Mouse (Mus musculus) MEL (cell line): ENCODE measurements around the gene Npcd. TPM values are rescaled to one million over a fixed set of nuclear protein-coding genes. Genes with fewer than 3 reads are reported as not detected.

ENCODE experiments used
- DNase-seq: peaks from one replicate; pipeline ENCODE4 v3.0.0; 2011; ENCODE audit warnings: low read depth, low spot score
- H3K27ac ChIP-seq: 2 replicates; pipeline ENCODE4 v1.5.1; 2012; ENCODE audit warnings: low read depth, mild to moderate bottlenecking, control low read depth, low read length, moderate library complexity; ENCODE audit not compliant: control insufficient read depth
- H3K27me3 ChIP-seq, 2 experiments: fragments of 150-350 bp in 1 of 2; sonication (generic) in 1 of 2; 2 replicates each; pipeline ENCODE4 v1.6.1; 2012; ENCODE audit warnings: low read length in 2 of 2, mild to moderate bottlenecking in 2 of 2, improper control_type of control experiment in 1 of 2, moderate library complexity in 1 of 2; ENCODE audit not compliant: insufficient read depth in 2 of 2, control insufficient read depth in 1 of 2
- H3K36me3 ChIP-seq, 2 experiments: 2 replicates each; pipeline ENCODE4 v1.6.1; 2012 to 2014; ENCODE audit warnings: low read length in 2 of 2, improper control_type of control experiment in 1 of 2, inconsistent platforms in 1 of 2, mild to moderate bottlenecking in 1 of 2; ENCODE audit not compliant: insufficient read depth in 2 of 2, control insufficient read depth in 1 of 2
- H3K4me1 ChIP-seq, 2 experiments: fragments of 150-350 bp in 1 of 2; sonication (generic) in 1 of 2; 2 replicates each; pipeline ENCODE4 v1.6.1; 2012; ENCODE audit warnings: low read length in 2 of 2, improper control_type of control experiment in 1 of 2, mild to moderate bottlenecking in 1 of 2; ENCODE audit not compliant: insufficient read depth in 2 of 2, control insufficient read depth in 1 of 2
- H3K4me3 ChIP-seq, 2 experiments: fragments of 150-350 bp in 1 of 2; sonication (generic) in 1 of 2; 2 replicates each; pipeline ENCODE4 v1.5.1; 2012; ENCODE audit warnings: low read depth in 2 of 2, low read length in 2 of 2, mild to moderate bottlenecking in 2 of 2, moderate library complexity in 2 of 2, control low read depth in 1 of 2, improper control_type of control experiment in 1 of 2; ENCODE audit not compliant: control insufficient read depth in 1 of 2, insufficient read depth in 1 of 2
- H3K79me2 ChIP-seq: 2 replicates; pipeline ENCODE4 v1.6.1; 2012; ENCODE audit warnings: mild to moderate bottlenecking, low read length, moderate library complexity; ENCODE audit not compliant: control insufficient read depth, poor library complexity, insufficient read depth
- H3K9ac ChIP-seq: 2 replicates; pipeline ENCODE4 v1.6.1; 2012; ENCODE audit warnings: low read depth, mild to moderate bottlenecking, control low read depth, low read length, moderate library complexity; ENCODE audit not compliant: control insufficient read depth, poor library complexity, severe bottlenecking
- H3K9me3 ChIP-seq: fragments of 150-350 bp; sonication (generic); replicated peaks from 2 replicates; pipeline ENCODE4 v1.6.1; 2012; ENCODE audit warnings: mild to moderate bottlenecking, low read length, improper control_type of control experiment, moderate library complexity; ENCODE audit not compliant: insufficient read depth
- BHLHE40 ChIP-seq: IDR thresholded peaks from 2 replicates; pipeline ENCODE4 v1.6.1; 2012; ENCODE audit warnings: low read depth, mild to moderate bottlenecking, inconsistent platforms, low read length, improper control_type of control experiment, borderline replicate concordance
- CHD1 ChIP-seq: IDR thresholded peaks from 2 replicates; pipeline ENCODE4 v1.6.1; 2012; ENCODE audit warnings: low read depth, mild to moderate bottlenecking, inconsistent platforms, low read length, improper control_type of control experiment
- CHD2 ChIP-seq: IDR thresholded peaks from 2 replicates; pipeline ENCODE4 v1.6.1; 2011; ENCODE audit warnings: low read length, improper control_type of control experiment
- GABPA ChIP-seq: IDR thresholded peaks from 2 replicates; pipeline ENCODE4 v1.6.1; 2012; ENCODE audit warnings: low read depth, mild to moderate bottlenecking, inconsistent platforms, low read length, improper control_type of control experiment, moderate library complexity
- GATA1 ChIP-seq: IDR thresholded peaks from 2 replicates; pipeline ENCODE4 v1.6.1; 2011; ENCODE audit warnings: low read depth, low read length, improper control_type of control experiment
- JUND ChIP-seq: IDR thresholded peaks from 2 replicates; pipeline ENCODE4 v1.6.1; 2011; ENCODE audit warnings: low read depth, mild to moderate bottlenecking, improper control_type of control experiment, low read length
- MAFK ChIP-seq: IDR thresholded peaks from 2 replicates; pipeline ENCODE4 v1.6.1; 2011; ENCODE audit warnings: low read depth, mild to moderate bottlenecking, low read length, improper control_type of control experiment, borderline replicate concordance
- MAX ChIP-seq: IDR thresholded peaks from 2 replicates; pipeline ENCODE4 v1.6.1; 2011; ENCODE audit warnings: low read length, improper control_type of control experiment
- MAZ ChIP-seq: IDR thresholded peaks from 2 replicates; pipeline ENCODE4 v1.6.1; 2012; ENCODE audit warnings: low read depth, mild to moderate bottlenecking, inconsistent platforms, low read length, improper control_type of control experiment
- MEF2A ChIP-seq: IDR thresholded peaks from 2 replicates; pipeline ENCODE4 v1.6.1; 2014; ENCODE audit warnings: low read depth, mild to moderate bottlenecking, inconsistent platforms, low read length, improper control_type of control experiment; ENCODE audit not compliant: poor library complexity, insufficient replicate concordance, severe bottlenecking; ENCODE audit errors: extremely low read depth
- MXI1 ChIP-seq: IDR thresholded peaks from 2 replicates; pipeline ENCODE4 v1.6.1; 2011; ENCODE audit warnings: mild to moderate bottlenecking, low read depth, low read length, improper control_type of control experiment
- MYB ChIP-seq: IDR thresholded peaks from 2 replicates; pipeline ENCODE4 v1.6.1; 2011; ENCODE audit warnings: mild to moderate bottlenecking, low read depth, low read length, improper control_type of control experiment
- MYC ChIP-seq: IDR thresholded peaks from 2 replicates; pipeline ENCODE4 v1.6.1; 2011; ENCODE audit warnings: low read depth, mild to moderate bottlenecking, low read length, improper control_type of control experiment, moderate library complexity
- NELFE ChIP-seq: IDR thresholded peaks from 2 replicates; pipeline ENCODE4 v1.6.1; 2011; ENCODE audit warnings: low read depth, low read length, improper control_type of control experiment
- NRF1 ChIP-seq: IDR thresholded peaks from 2 replicates; pipeline ENCODE4 v1.6.1; 2014; ENCODE audit warnings: low read depth, mild to moderate bottlenecking, inconsistent platforms, low read length, improper control_type of control experiment, moderate library complexity; ENCODE audit not compliant: poor library complexity, insufficient read depth, severe bottlenecking
- POLR2A ChIP-seq, 2 experiments: IDR thresholded peaks; 2 replicates each; pipeline ENCODE4 v1.6.1; 2011 to 2012; ENCODE audit warnings: low read length in 2 of 2, mild to moderate bottlenecking in 2 of 2, control low read depth in 1 of 2, improper control_type of control experiment in 1 of 2, low read depth in 1 of 2, moderate library complexity in 1 of 2; ENCODE audit not compliant: control insufficient read depth in 1 of 2, insufficient read depth in 1 of 2, poor library complexity in 1 of 2
- POLR2AphosphoS5 ChIP-seq: IDR thresholded peaks from 2 replicates; pipeline ENCODE4 v1.6.1; 2012; ENCODE audit warnings: low read depth, borderline replicate concordance, mild to moderate bottlenecking, inconsistent platforms, low read length, moderate library complexity, mixed read lengths
- RAD21 ChIP-seq: IDR thresholded peaks from 2 replicates; pipeline ENCODE4 v1.6.1; 2011; ENCODE audit warnings: mild to moderate bottlenecking, low read depth, low read length, improper control_type of control experiment
- RCOR1 ChIP-seq: IDR thresholded peaks from 2 replicates; pipeline ENCODE4 v1.6.1; 2012; ENCODE audit warnings: low read depth, mild to moderate bottlenecking, inconsistent platforms, low read length, improper control_type of control experiment
- SIN3A ChIP-seq: IDR thresholded peaks from 2 replicates; pipeline ENCODE4 v1.6.1; 2012; ENCODE audit warnings: low read length, improper control_type of control experiment, inconsistent platforms
- SMC3 ChIP-seq: IDR thresholded peaks from 2 replicates; pipeline ENCODE4 v1.6.1; 2011; ENCODE audit warnings: low read depth, low read length, improper control_type of control experiment
- UBTF ChIP-seq: IDR thresholded peaks from 2 replicates; pipeline ENCODE4 v1.6.1; 2012; ENCODE audit warnings: low read depth, mild to moderate bottlenecking, inconsistent platforms, low read length, improper control_type of control experiment, moderate library complexity, borderline replicate concordance; ENCODE audit not compliant: insufficient read depth
- USF1 ChIP-seq: IDR thresholded peaks from 2 replicates; pipeline ENCODE4 v1.6.1; 2014; ENCODE audit warnings: low read depth, mild to moderate bottlenecking, inconsistent platforms, low read length, improper control_type of control experiment, moderate library complexity
- USF2 ChIP-seq, 2 experiments: IDR thresholded peaks; 2 replicates each; pipeline ENCODE4 v1.6.1; 2011 to 2012; ENCODE audit warnings: improper control_type of control experiment in 2 of 2, low read length in 2 of 2, borderline replicate concordance in 1 of 2, inconsistent platforms in 1 of 2, low read depth in 1 of 2, mild to moderate bottlenecking in 1 of 2; ENCODE audit not compliant: insufficient read depth in 1 of 2
- ZC3H11A ChIP-seq: IDR thresholded peaks from 2 replicates; pipeline ENCODE4 v1.6.1; 2012; ENCODE audit warnings: low read depth, mild to moderate bottlenecking, inconsistent platforms, low read length, improper control_type of control experiment
- ZKSCAN1 ChIP-seq: IDR thresholded peaks from 2 replicates; pipeline ENCODE4 v1.6.1; 2012; ENCODE audit warnings: low read depth, mild to moderate bottlenecking, inconsistent platforms, low read length, improper control_type of control experiment, moderate library complexity
- ZMIZ1 ChIP-seq: IDR thresholded peaks from 2 replicates; pipeline ENCODE4 v1.6.1; 2012; ENCODE audit warnings: low read depth, mild to moderate bottlenecking, inconsistent platforms, low read length, improper control_type of control experiment, moderate library complexity
- polyA plus RNA-seq, 2 experiments: library from polyadenylated mRNA; stranded (reverse) in 1 of 2; unstranded in 1 of 2; fragments of >175 nt in 1 of 2; fragments of >200 nt in 1 of 2; gene quantifications; 2 replicates each; pipeline versions ENCODE4 v1.2.1 to v1.2.4; 2012; ENCODE audit warnings: low replicate concordance in 2 of 2, low read depth in 1 of 2; ENCODE audit not compliant: insufficient read length in 2 of 2, insufficient read depth in 1 of 2, missing spikeins in 1 of 2
- total RNA-seq: library from RNA; depleted of rRNA; stranded (reverse); fragments of 300-350 nt; gene quantifications from 2 replicates; pipeline ENCODE4 v1.2.3, GENCODE M21; 2012

Npcd gene
- total and polyA plus RNA-seq, 3 experiments = not detected

DNA sequence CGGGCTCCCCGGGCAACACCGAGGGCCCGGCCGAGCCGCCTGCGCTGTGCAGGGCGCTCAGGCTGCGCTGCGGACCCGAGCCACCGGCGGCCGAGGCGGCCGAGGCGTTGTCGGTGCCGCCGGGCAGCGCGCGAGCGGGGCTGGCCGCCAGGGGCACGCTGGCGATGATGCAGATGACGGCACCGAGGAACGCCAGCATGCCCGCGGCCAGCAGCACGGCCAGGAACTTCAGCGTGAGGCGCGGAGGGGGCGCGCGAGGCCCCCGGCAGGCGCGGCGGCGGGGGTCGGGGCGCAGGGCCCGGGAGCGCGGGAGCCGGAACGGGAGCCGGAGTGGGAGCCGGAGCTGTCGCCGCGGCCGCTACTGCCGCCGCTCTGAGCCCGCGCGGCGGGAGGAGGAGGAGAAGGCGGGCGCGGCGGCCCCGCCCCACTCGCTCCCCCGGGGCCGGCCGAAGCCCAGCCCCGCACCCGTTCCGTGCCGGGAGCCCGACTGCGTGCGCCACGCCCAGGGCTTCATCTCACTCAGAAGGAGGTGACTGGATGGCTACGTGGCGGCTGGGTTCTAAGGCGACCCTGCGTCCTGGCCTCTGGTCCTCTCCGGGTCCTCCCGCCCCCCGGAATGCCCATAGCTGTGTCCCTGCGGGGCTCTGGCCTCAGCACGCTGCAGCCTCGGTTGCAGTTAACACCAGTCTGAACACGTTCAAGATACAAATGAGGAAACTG is 29.5 kb downstream of the Npcd start, which contains the start of gene Nptxr:
Gene Nptxr, minus strand, starts transcription at position 415 of the 720 bp plus-strand sequence.
- no peaks in the 10 kb centered on the region for H3K9me3 ChIP-seq
- H3K4me3 ChIP-seq = no peak within 1 kb of the TSS
- no peaks in the 10 kb centered on the region; a peak in 1 of 4 replicates for H3K27me3 ChIP-seq
- TF ChIP-seq MYB (no peak), GATA1 (no peak), CHD1 (no peak), POLR2AphosphoS5 (no peak), JUND (no peak), USF1 (no peak), POLR2A (IDR thresholded peaks at IDR 0.05; ENCODE audit: control insufficient read depth in 1 of 2, insufficient read depth in 1 of 2, low read depth in 1 of 2, low read length in 2 of 2, poor library complexity in 1 of 2) (no peak), USF2 (IDR thresholded peaks at IDR 0.05; ENCODE audit: borderline replicate concordance in 1 of 2, insufficient read depth in 1 of 2, low read depth in 1 of 2, low read length in 2 of 2) (no peak), MXI1 (no peak), SMC3 (no peak), RCOR1 (no peak), BHLHE40 (no peak), NELFE (no peak), MAX (no peak), MAZ (no peak), MEF2A (no peak), ZMIZ1 (no peak), ZKSCAN1 (no peak)
- TF ChIP-seq, all 39 proteins: peak for 0
- H3K27ac ChIP-seq = no peak within 1 kb of the TSS
- H3K36me3 ChIP-seq = no peaks in the 10 kb centered on the region
- no peak within 1 kb of the TSS for H3K9ac ChIP-seq
- DNase-seq = no peak
- H3K4me1 ChIP-seq = no peaks in the 10 kb centered on the region
- no peaks in the 10 kb centered on the region for H3K79me2 ChIP-seq

DNA sequence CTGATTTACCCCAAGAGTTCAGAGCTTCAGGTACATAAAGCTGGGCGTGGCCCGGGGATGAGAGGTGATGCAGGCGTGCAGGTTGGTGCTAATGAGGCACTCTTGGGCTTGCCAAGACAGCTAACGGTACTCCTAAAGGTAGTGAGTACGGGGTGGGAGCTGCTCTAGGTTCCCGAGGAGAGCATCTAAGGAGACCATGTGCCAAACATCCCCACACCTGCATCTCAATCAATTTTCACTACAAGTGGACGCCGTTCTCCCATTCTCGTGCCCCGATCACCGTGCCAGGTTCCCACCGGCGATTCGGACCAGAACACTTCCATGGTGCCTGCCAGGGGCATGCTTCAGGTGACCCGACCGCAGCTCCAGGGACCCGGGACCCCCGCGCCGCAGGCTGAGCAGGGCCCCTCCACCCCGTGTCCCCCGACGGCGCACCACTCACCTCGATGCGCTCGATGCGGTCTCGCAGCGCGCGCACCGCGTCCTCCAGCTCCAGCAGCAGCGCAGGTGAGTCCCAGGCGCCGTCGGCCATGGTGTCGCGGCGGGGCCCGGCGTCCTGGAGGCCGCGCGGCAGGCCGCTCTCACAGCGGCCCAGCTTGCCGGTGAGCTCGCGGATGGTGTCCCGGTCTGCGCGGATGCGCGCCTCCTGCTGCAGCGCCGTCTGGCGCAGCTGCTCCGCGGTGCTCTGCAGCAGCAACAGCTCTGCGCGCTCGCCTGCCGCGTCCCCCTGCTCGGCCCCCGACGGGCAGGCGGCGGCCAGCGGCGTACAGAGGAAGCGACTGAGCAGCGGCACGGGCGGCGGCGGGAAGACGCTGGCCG is 30.3 kb downstream of the Npcd start:
- H3K4me3 ChIP-seq = no peak overlapping the region
- no peaks in the 10 kb centered on the region for H3K36me3 ChIP-seq
- no peaks in the 10 kb centered on the region for H3K79me2 ChIP-seq
- no peaks in the 10 kb centered on the region for H3K9me3 ChIP-seq
- DNase-seq = no peak
- no peaks in the 10 kb centered on the region for H3K4me1 ChIP-seq
- no peak overlapping the region for H3K9ac ChIP-seq
- H3K27me3 ChIP-seq = peaks cover 0 to 2% of the 10 kb centered on the region in 2 experiments; a peak in 1 of 4 replicates
- H3K27ac ChIP-seq = no peak overlapping the region
- no peak for TF ChIP-seq GATA1
- no peak for TF ChIP-seq NRF1
- TF ChIP-seq MEF2A = no peak
- no peak for TF ChIP-seq MAX
- no peak for TF ChIP-seq CHD1
- no peak for TF ChIP-seq RAD21
- TF ChIP-seq CHD2 = no peak
- TF ChIP-seq MAFK = no peak
- no peak for TF ChIP-seq SIN3A
- TF ChIP-seq UBTF = no peak
- no peak for TF ChIP-seq GABPA
- no peak for TF ChIP-seq JUND
- no peak for TF ChIP-seq ZC3H11A
- TF ChIP-seq ZMIZ1 = no peak
- TF ChIP-seq MAZ = no peak
- no peak for TF ChIP-seq ZKSCAN1
- TF ChIP-seq USF1 = no peak
- TF ChIP-seq POLR2AphosphoS5 = no peak
- no peak for TF ChIP-seq MYC
